Mouse (Mus musculus) liver, adult 2 months (tissue): ENCODE data around the gene Serpinb8.

Experiments
- CTCF ChIP-seq: fragments of 200-500 bp; IDR thresholded peaks from 2 replicates; pipeline ENCODE4 v1.5.1; 2011; ENCODE audit warnings: low read depth, low read length, control low read depth
- POLR2A ChIP-seq: fragments of 200-500 bp; IDR thresholded peaks from 2 replicates; pipeline ENCODE4 v1.6.1; 2011; ENCODE audit warnings: low read length, control low read depth; ENCODE audit not compliant: insufficient read depth; ENCODE audit errors: extremely low read depth

GRCm38 (mm10) chr1:107588206-107588605 is 1.6 kb upstream of the Serpinb8 start:
- TF ChIP-seq CTCF (no peak), POLR2A (no peak)
